Mouse (Mus musculus) MEL (cell line): ENCODE data around the gene Nsun3. TPM values are rescaled to one million over a fixed set of nuclear protein-coding genes. Genes with fewer than 3 reads are reported as not detected.
"Not testable (repeated sequence)": the region's sequence is repeated elsewhere in the genome, so short reads cannot be mapped to it uniquely, and the experiment has no call there.

Experiments
- DNase-seq: peaks from one replicate; pipeline ENCODE4 v3.0.0; 2011; ENCODE audit warnings: low read depth, low spot score
- H3K27ac ChIP-seq: 2 replicates; pipeline ENCODE4 v1.5.1; 2012; ENCODE audit warnings: low read depth, mild to moderate bottlenecking, control low read depth, low read length, moderate library complexity; ENCODE audit not compliant: control insufficient read depth
- H3K27me3 ChIP-seq, 2 experiments: fragments of 150-350 bp in 1 of 2; sonication (generic) in 1 of 2; 2 replicates each; pipeline ENCODE4 v1.6.1; 2012; ENCODE audit warnings: low read length in 2 of 2, mild to moderate bottlenecking in 2 of 2, improper control_type of control experiment in 1 of 2, moderate library complexity in 1 of 2; ENCODE audit not compliant: insufficient read depth in 2 of 2, control insufficient read depth in 1 of 2
- H3K36me3 ChIP-seq, 2 experiments: 2 replicates each; pipeline ENCODE4 v1.6.1; 2012 to 2014; ENCODE audit warnings: low read length in 2 of 2, improper control_type of control experiment in 1 of 2, inconsistent platforms in 1 of 2, mild to moderate bottlenecking in 1 of 2; ENCODE audit not compliant: insufficient read depth in 2 of 2, control insufficient read depth in 1 of 2
- H3K4me1 ChIP-seq, 2 experiments: fragments of 150-350 bp in 1 of 2; sonication (generic) in 1 of 2; 2 replicates each; pipeline ENCODE4 v1.6.1; 2012; ENCODE audit warnings: low read length in 2 of 2, improper control_type of control experiment in 1 of 2, mild to moderate bottlenecking in 1 of 2; ENCODE audit not compliant: insufficient read depth in 2 of 2, control insufficient read depth in 1 of 2
- H3K4me3 ChIP-seq, 2 experiments: fragments of 150-350 bp in 1 of 2; sonication (generic) in 1 of 2; 2 replicates each; pipeline ENCODE4 v1.5.1; 2012; ENCODE audit warnings: low read depth in 2 of 2, low read length in 2 of 2, mild to moderate bottlenecking in 2 of 2, moderate library complexity in 2 of 2, control low read depth in 1 of 2, improper control_type of control experiment in 1 of 2; ENCODE audit not compliant: control insufficient read depth in 1 of 2, insufficient read depth in 1 of 2
- H3K79me2 ChIP-seq: 2 replicates; pipeline ENCODE4 v1.6.1; 2012; ENCODE audit warnings: mild to moderate bottlenecking, low read length, moderate library complexity; ENCODE audit not compliant: control insufficient read depth, poor library complexity, insufficient read depth
- H3K9ac ChIP-seq: 2 replicates; pipeline ENCODE4 v1.6.1; 2012; ENCODE audit warnings: low read depth, mild to moderate bottlenecking, control low read depth, low read length, moderate library complexity; ENCODE audit not compliant: control insufficient read depth, poor library complexity, severe bottlenecking
- H3K9me3 ChIP-seq: fragments of 150-350 bp; sonication (generic); replicated peaks from 2 replicates; pipeline ENCODE4 v1.6.1; 2012; ENCODE audit warnings: mild to moderate bottlenecking, low read length, improper control_type of control experiment, moderate library complexity; ENCODE audit not compliant: insufficient read depth
- CHD1 ChIP-seq: IDR thresholded peaks from 2 replicates; pipeline ENCODE4 v1.6.1; 2012; ENCODE audit warnings: low read depth, mild to moderate bottlenecking, inconsistent platforms, low read length, improper control_type of control experiment
- CTCF ChIP-seq, 3 experiments: IDR thresholded peaks in 2 of 3; conservative IDR thresholded peaks in 1 of 3; 2 replicates each; pipeline ENCODE4 v1.5.1; 2011 to 2012; ENCODE audit warnings: low read length in 3 of 3, low read depth in 2 of 3, mild to moderate bottlenecking in 2 of 3, improper control_type of control experiment in 1 of 3, inconsistent platforms in 1 of 3, mixed read lengths in 1 of 3, moderate library complexity in 1 of 3; ENCODE audit not compliant: control insufficient read depth in 1 of 3, insufficient read depth in 1 of 3, poor library complexity in 1 of 3, severe bottlenecking in 1 of 3
- E2F4 ChIP-seq: IDR thresholded peaks from 2 replicates; pipeline ENCODE4 v1.6.1; 2011; ENCODE audit warnings: low read depth, low read length, improper control_type of control experiment, borderline replicate concordance
- ELF1 ChIP-seq: IDR thresholded peaks from 2 replicates; pipeline ENCODE4 v1.6.1; 2014; ENCODE audit warnings: low read depth, mild to moderate bottlenecking, inconsistent platforms, low read length, improper control_type of control experiment, moderate library complexity
- EP300 ChIP-seq, 2 experiments: IDR thresholded peaks; 2 replicates each; pipeline ENCODE4 v1.6.1; 2011; ENCODE audit warnings: improper control_type of control experiment in 2 of 2, low read length in 2 of 2, low read depth in 1 of 2, mild to moderate bottlenecking in 1 of 2
- ETS1 ChIP-seq: IDR thresholded peaks from 2 replicates; pipeline ENCODE4 v1.6.1; 2012; ENCODE audit warnings: low read depth, mild to moderate bottlenecking, inconsistent platforms, low read length, improper control_type of control experiment, moderate library complexity
- GATA1 ChIP-seq: IDR thresholded peaks from 2 replicates; pipeline ENCODE4 v1.6.1; 2011; ENCODE audit warnings: low read depth, low read length, improper control_type of control experiment
- MAX ChIP-seq: IDR thresholded peaks from 2 replicates; pipeline ENCODE4 v1.6.1; 2011; ENCODE audit warnings: low read length, improper control_type of control experiment
- MAZ ChIP-seq: IDR thresholded peaks from 2 replicates; pipeline ENCODE4 v1.6.1; 2012; ENCODE audit warnings: low read depth, mild to moderate bottlenecking, inconsistent platforms, low read length, improper control_type of control experiment
- MEF2A ChIP-seq: IDR thresholded peaks from 2 replicates; pipeline ENCODE4 v1.6.1; 2014; ENCODE audit warnings: low read depth, mild to moderate bottlenecking, inconsistent platforms, low read length, improper control_type of control experiment; ENCODE audit not compliant: poor library complexity, insufficient replicate concordance, severe bottlenecking; ENCODE audit errors: extremely low read depth
- MXI1 ChIP-seq: IDR thresholded peaks from 2 replicates; pipeline ENCODE4 v1.6.1; 2011; ENCODE audit warnings: mild to moderate bottlenecking, low read depth, low read length, improper control_type of control experiment
- MYB ChIP-seq: IDR thresholded peaks from 2 replicates; pipeline ENCODE4 v1.6.1; 2011; ENCODE audit warnings: mild to moderate bottlenecking, low read depth, low read length, improper control_type of control experiment
- NRF1 ChIP-seq: IDR thresholded peaks from 2 replicates; pipeline ENCODE4 v1.6.1; 2014; ENCODE audit warnings: low read depth, mild to moderate bottlenecking, inconsistent platforms, low read length, improper control_type of control experiment, moderate library complexity; ENCODE audit not compliant: poor library complexity, insufficient read depth, severe bottlenecking
- POLR2A ChIP-seq, 2 experiments: IDR thresholded peaks; 2 replicates each; pipeline ENCODE4 v1.6.1; 2011 to 2012; ENCODE audit warnings: low read length in 2 of 2, mild to moderate bottlenecking in 2 of 2, control low read depth in 1 of 2, improper control_type of control experiment in 1 of 2, low read depth in 1 of 2, moderate library complexity in 1 of 2; ENCODE audit not compliant: control insufficient read depth in 1 of 2, insufficient read depth in 1 of 2, poor library complexity in 1 of 2
- SIN3A ChIP-seq: IDR thresholded peaks from 2 replicates; pipeline ENCODE4 v1.6.1; 2012; ENCODE audit warnings: low read length, improper control_type of control experiment, inconsistent platforms
- TBP ChIP-seq: IDR thresholded peaks from 2 replicates; pipeline ENCODE4 v1.8.0; 2011; ENCODE audit warnings: low read depth, low read length, improper control_type of control experiment
- UBTF ChIP-seq: IDR thresholded peaks from 2 replicates; pipeline ENCODE4 v1.6.1; 2012; ENCODE audit warnings: low read depth, mild to moderate bottlenecking, inconsistent platforms, low read length, improper control_type of control experiment, moderate library complexity, borderline replicate concordance; ENCODE audit not compliant: insufficient read depth
- USF2 ChIP-seq, 2 experiments: IDR thresholded peaks; 2 replicates each; pipeline ENCODE4 v1.6.1; 2011 to 2012; ENCODE audit warnings: improper control_type of control experiment in 2 of 2, low read length in 2 of 2, borderline replicate concordance in 1 of 2, inconsistent platforms in 1 of 2, low read depth in 1 of 2, mild to moderate bottlenecking in 1 of 2; ENCODE audit not compliant: insufficient read depth in 1 of 2
- ZC3H11A ChIP-seq: IDR thresholded peaks from 2 replicates; pipeline ENCODE4 v1.6.1; 2012; ENCODE audit warnings: low read depth, mild to moderate bottlenecking, inconsistent platforms, low read length, improper control_type of control experiment
- ZMIZ1 ChIP-seq: IDR thresholded peaks from 2 replicates; pipeline ENCODE4 v1.6.1; 2012; ENCODE audit warnings: low read depth, mild to moderate bottlenecking, inconsistent platforms, low read length, improper control_type of control experiment, moderate library complexity
- polyA plus RNA-seq, 2 experiments: library from polyadenylated mRNA; stranded (reverse) in 1 of 2; unstranded in 1 of 2; fragments of >175 nt in 1 of 2; fragments of >200 nt in 1 of 2; gene quantifications; 2 replicates each; pipeline versions ENCODE4 v1.2.1 to v1.2.4; 2012; ENCODE audit warnings: low replicate concordance in 2 of 2, low read depth in 1 of 2; ENCODE audit not compliant: insufficient read length in 2 of 2, insufficient read depth in 1 of 2, missing spikeins in 1 of 2
- total RNA-seq: library from RNA; depleted of rRNA; stranded (reverse); fragments of 300-350 nt; gene quantifications from 2 replicates; pipeline ENCODE4 v1.2.3, GENCODE M21; 2012

The Nsun3 gene
- total and polyA plus RNA-seq, 3 experiments = 4.1 to 7.4 TPM; not detected in 1

DNA sequence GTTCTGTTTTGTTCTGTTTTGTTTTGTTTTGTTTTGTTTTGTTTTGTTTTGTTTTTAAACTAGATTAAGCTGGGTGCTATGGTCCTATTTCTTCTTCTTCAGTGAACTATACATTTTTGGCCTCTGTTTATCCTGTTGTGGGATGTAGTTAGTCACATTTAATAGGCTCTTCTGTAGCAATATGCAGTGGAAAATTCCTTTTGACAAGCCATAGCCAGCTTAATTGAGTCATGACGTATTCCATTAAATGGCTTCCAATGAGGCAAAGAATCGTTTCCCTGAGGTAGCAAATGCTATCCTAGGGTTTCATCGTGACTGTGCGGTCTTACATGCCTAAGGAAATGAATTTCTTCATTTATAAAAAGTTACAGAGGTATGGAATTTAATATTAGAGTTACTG, 56.3 kb downstream of the Nsun3 start:
- Histone ChIP-seq H3K9me3 (no peaks in the 10 kb centered on the region), H3K79me2 (no peaks in the 10 kb centered on the region), H3K4me1 (no peaks in the 10 kb centered on the region), H3K36me3 (no peaks in the 10 kb centered on the region), H3K27me3 (peaks cover 0 to 1% of the 10 kb centered on the region in 2 experiments; a peak in 1 of 4 replicates), H3K9ac (no peak overlapping the region), H3K4me3 (no peak overlapping the region), H3K27ac (no peak overlapping the region)
- TF ChIP-seq ZMIZ1 = no peak
- TF ChIP-seq CHD1 = no peak
- no peak for TF ChIP-seq MYB
- TF ChIP-seq USF2 (IDR thresholded peaks at IDR 0.05; ENCODE audit: borderline replicate concordance in 1 of 2, insufficient read depth in 1 of 2, low read depth in 1 of 2, low read length in 2 of 2) = no peak
- TF ChIP-seq NRF1 = no peak
- TF ChIP-seq ETS1 = no peak
- no peak for TF ChIP-seq ELF1
- no peak for TF ChIP-seq MEF2A
- TF ChIP-seq SIN3A = no peak
- no peak for TF ChIP-seq ZC3H11A
- no peak for TF ChIP-seq GATA1
- TF ChIP-seq TBP = no peak
- no peak for TF ChIP-seq MXI1
- no peak for TF ChIP-seq E2F4
- DNase-seq = no peak

GRCm38 (mm10) chr16:62729846-62730245, 56.8 kb downstream of the Nsun3 start:
- no peak for TF ChIP-seq USF2 (IDR thresholded peaks at IDR 0.05; ENCODE audit: borderline replicate concordance in 1 of 2, insufficient read depth in 1 of 2, low read depth in 1 of 2, low read length in 2 of 2)
- TF ChIP-seq ETS1 = no peak
- TF ChIP-seq CTCF (IDR thresholded peaks at IDR 0.05 in 2 of 3, conservative IDR thresholded peaks at IDR 0.05 in 1 of 3; ENCODE audit: control insufficient read depth in 1 of 3, insufficient read depth in 1 of 3, low read depth in 2 of 3, low read length in 3 of 3, poor library complexity in 1 of 3, severe bottlenecking in 1 of 3) = no peak
- TF ChIP-seq MAX = no peak
- no peak for TF ChIP-seq MAZ
- TF ChIP-seq POLR2A (IDR thresholded peaks at IDR 0.05; ENCODE audit: control insufficient read depth in 1 of 2, insufficient read depth in 1 of 2, low read depth in 1 of 2, low read length in 2 of 2, poor library complexity in 1 of 2) = no peak
- no peak for TF ChIP-seq UBTF
- TF ChIP-seq EP300 (IDR thresholded peaks at IDR 0.05; ENCODE audit: low read depth in 1 of 2, low read length in 2 of 2) = no peak
- no peak for DNase-seq
- Histone ChIP-seq H3K4me3 (no peak overlapping the region), H3K4me1 (no peaks in the 10 kb centered on the region), H3K36me3 (no peaks in the 10 kb centered on the region), H3K79me2 (no peaks in the 10 kb centered on the region), H3K9me3 (no peaks in the 10 kb centered on the region), H3K27ac (no peak overlapping the region), H3K27me3 (peaks cover 0 to 1% of the 10 kb centered on the region in 2 experiments; a peak in 1 of 4 replicates), H3K9ac (no peak overlapping the region)

- H3K4me1 ChIP-seq, DNase-seq, H3K9ac ChIP-seq, H3K9me3 ChIP-seq, H3K36me3 ChIP-seq, H3K4me3 ChIP-seq, H3K27me3 ChIP-seq, H3K79me2 ChIP-seq, H3K27ac ChIP-seq: not testable (repeated sequence)
These were observed 68.4 kb downstream of the Nsun3 start for GRCm38 (mm10) chr16:62718255-62718654.
